Mouse (Mus musculus) forebrain, embryonic 10.5 days (tissue): ENCODE measurements at regions not wholly inside any gene's neighbourhood (a gene's known extent, or its start where the extent isn't known, plus 50 kb on each side); places are given as distances from the start of the nearest gene placed in this dataset.

Source experiments
- DNase-seq: peaks from one replicate; pipeline ENCODE4 v3.0.0-alpha.2; 2017; ENCODE audit warnings: low spot score; ENCODE audit errors: extremely low spot score
- H3K27ac ChIP-seq: fragments of 300-500 bp; sonication (generic); 2 replicates; pipeline ENCODE4 v1.5.1; 2016; ENCODE audit warnings: mild to moderate bottlenecking
- H3K27me3 ChIP-seq: fragments of 300-500 bp; sonication (generic); 2 replicates; pipeline ENCODE4 v1.6.1; 2016; ENCODE audit warnings: mild to moderate bottlenecking; ENCODE audit not compliant: poor library complexity, severe bottlenecking
- H3K36me3 ChIP-seq: fragments of 300-500 bp; sonication (generic); replicated peaks from 2 replicates; pipeline ENCODE4 v1.6.1; 2016; ENCODE audit warnings: mild to moderate bottlenecking, moderate library complexity
- H3K4me1 ChIP-seq: fragments of 300-500 bp; sonication (generic); 2 replicates; pipeline ENCODE4 v1.6.1; 2016
- H3K4me3 ChIP-seq: fragments of 300-500 bp; sonication (generic); 2 replicates; pipeline ENCODE4 v1.5.1; 2016; ENCODE audit warnings: mild to moderate bottlenecking, moderate library complexity
- H3K9me3 ChIP-seq: fragments of 300-500 bp; sonication (generic); 2 replicates; pipeline ENCODE4 v1.6.1; 2016; ENCODE audit warnings: mild to moderate bottlenecking, moderate library complexity
- WGBS: fragments of 180-500 bp; shearing (Covaris S2); methylation state at CpG from one replicate; pipeline ENCODE4 v1.1.7; 2016; 5-methylcytosine and 5-hydroxymethylcytosine counted together

DNA sequence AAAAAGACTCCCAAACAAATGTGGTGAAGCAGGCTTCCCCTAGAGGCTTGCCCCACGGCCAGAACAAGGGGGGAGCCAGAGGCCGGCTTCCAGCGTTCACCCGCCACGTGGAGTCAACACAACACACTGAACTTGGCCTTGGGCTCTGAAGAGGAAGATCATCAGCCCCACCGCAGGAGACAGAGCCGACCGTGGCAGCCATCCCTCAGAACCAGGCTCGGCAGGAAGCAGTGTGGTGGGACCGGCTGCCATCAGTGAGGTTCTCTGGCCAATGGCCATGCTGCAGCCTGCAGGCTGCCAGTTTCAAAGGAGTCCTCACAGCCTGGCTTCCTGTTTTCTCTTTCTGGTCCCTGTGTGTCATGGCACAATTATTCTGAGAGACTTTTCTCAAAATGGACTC, 295.3 kb downstream of the Tns1 start:
- 77% methylated on average over 10 of the region's 10 CpGs for WGBS
- Histone ChIP-seq H3K9me3 (no peaks in the 10 kb centered on the region), H3K4me1 (peaks cover 46% of the 10 kb centered on the region), H3K4me3 (no peak overlapping the region), H3K27me3 (no peaks in the 10 kb centered on the region; the same call in 1 of the 2 replicates), H3K27ac (peak overlapping the region; percentile 51; the same call in 1 of the 2 replicates), H3K36me3 (no peaks in the 10 kb centered on the region)
- no peak for DNase-seq

DNA sequence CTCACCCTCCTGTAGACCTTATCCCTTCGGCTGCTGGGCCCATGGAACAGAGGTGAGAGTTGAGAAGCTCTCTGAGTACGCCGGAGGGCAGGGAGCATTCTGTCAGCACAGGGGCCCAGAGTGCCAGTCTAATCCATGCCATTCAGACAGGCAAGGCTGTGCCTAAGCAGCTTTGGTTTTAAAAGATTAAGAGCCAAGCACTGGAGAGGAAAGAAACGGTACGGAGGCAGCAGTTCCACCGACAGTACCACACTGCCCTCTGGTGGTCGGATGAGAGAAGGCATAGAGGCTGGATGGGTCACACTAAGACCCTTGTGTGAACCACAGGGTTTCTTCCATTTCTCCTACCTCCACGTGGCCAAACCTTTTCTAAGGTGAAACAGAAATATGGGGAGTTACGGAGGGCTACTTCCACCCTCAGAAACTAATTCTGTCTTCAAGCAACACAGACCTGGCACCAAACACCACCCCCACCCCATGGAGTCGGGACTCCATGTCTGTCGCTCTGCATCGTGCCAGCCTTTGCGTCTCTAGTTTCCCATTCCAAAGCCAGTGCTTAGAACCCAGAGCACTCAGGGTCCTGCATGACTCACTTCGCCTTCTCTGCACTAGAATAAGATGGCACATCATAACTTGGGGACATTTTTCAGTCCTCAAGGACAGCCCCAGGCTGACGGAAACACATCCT, 297.9 kb downstream of the Tns1 start:
- Histone ChIP-seq H3K27ac (peak overlapping the region; percentile 86), H3K36me3 (no peaks in the 10 kb centered on the region), H3K27me3 (no peaks in the 10 kb centered on the region; the same call in 1 of the 2 replicates), H3K4me1 (peaks cover 49% of the 10 kb centered on the region), H3K9me3 (no peaks in the 10 kb centered on the region), H3K4me3 (peak overlapping the region; percentile 16; the same call in 1 of the 2 replicates)
- 36% methylated on average over 15 of the region's 15 CpGs for WGBS
- DNase-seq: peak; percentile 89

DNA sequence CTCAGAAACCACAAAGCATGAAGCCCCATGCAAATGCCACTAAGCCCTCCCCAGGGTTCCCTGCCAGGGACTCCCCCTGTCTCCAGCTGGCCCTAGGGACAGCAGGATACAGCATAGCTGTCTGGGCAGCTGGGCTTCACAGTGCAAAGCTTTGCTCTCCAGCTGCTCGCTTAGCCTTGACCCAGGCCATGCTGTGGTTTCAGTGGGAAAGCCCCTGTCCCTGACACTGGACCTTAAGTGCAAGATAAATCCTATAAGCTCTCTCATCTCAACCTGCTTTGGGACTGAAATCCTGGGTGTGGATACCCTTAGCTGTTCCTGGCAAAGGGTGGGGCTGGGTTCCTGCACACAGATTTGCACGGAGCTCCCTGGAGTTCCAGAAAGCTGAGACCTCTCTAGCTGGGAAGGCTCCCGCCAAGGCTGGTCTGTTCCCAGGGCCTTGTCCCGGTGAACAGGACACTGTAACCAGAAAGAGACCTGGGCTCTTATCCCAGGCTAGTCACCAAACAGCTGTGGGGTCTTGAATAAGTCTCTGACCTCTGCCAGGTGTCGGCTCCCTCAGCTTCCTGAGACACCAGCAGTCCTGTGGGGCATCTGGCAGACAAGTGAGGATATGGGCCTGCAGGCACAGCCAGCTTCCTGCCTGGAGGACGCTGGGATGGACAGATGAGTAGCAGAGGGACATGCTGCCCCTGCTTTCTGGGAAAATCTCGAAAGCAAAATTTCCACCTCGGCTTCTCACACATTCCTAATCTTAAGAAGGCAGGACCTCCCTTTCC, 299.7 kb downstream of the Tns1 start:
- H3K4me3 ChIP-seq: no peak overlapping the region
- no peaks in the 10 kb centered on the region for H3K36me3 ChIP-seq
- H3K4me1 ChIP-seq: peaks cover 45% of the 10 kb centered on the region
- 63% methylated on average over 8 of the region's 8 CpGs for WGBS
- no peaks in the 10 kb centered on the region; the same call in 1 of the 2 replicates for H3K27me3 ChIP-seq
- DNase-seq: no peak
- H3K27ac ChIP-seq: peak overlapping the region; percentile 76
- no peaks in the 10 kb centered on the region for H3K9me3 ChIP-seq

DNA sequence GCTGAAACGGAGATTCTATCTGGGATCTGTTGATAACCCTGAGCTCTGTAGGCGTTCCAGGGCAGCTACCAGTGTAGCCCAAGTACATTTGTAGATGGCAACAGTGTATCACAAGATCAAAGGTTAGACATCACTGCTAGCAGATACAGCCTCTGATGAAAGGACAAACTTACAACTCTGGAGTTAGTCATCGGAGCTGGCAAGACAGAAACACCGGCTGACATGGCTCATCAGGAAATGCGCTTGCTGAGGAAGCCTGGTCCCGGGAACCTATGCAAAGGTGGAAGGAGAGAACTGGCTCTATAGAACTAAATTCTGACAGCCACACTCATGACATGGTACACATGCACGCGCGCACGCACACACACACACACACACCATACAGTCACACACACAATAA, 300.5 kb downstream of the Tns1 start:
- H3K36me3 ChIP-seq: no peaks in the 10 kb centered on the region
- no peak overlapping the region for H3K4me3 ChIP-seq
- peaks cover 42% of the 10 kb centered on the region for H3K4me1 ChIP-seq
- no peak overlapping the region for H3K27ac ChIP-seq
- H3K27me3 ChIP-seq: no peaks in the 10 kb centered on the region; the same call in 1 of the 2 replicates
- DNase-seq: no peak
- no peaks in the 10 kb centered on the region for H3K9me3 ChIP-seq
- 92% methylated on average over 10 of the region's 10 CpGs for WGBS

- Histone ChIP-seq H3K36me3 (no peaks in the 10 kb centered on the region), H3K9me3 (no peaks in the 10 kb centered on the region), H3K4me1 (peaks cover 35% of the 10 kb centered on the region), H3K27me3 (no peaks in the 10 kb centered on the region), H3K27ac (peak overlapping the region; percentile 67), H3K4me3 (no peak overlapping the region)
- 70% methylated on average over 6 of the region's 6 CpGs for WGBS
- no peak for DNase-seq
These were observed 301.6 kb downstream of the Tns1 start for GRCm38 (mm10) chr1:73822616-73823015.

GRCm38 (mm10) chr1:73820701-73821100, 303.5 kb downstream of the Tns1 start:
- H3K27ac ChIP-seq: peak overlapping the region; percentile 53; the same call in 1 of the 2 replicates
- peaks cover 16% of the 10 kb centered on the region for H3K4me1 ChIP-seq
- no peaks in the 10 kb centered on the region for H3K27me3 ChIP-seq
- WGBS: 80% methylated on average over 7 of the region's 7 CpGs
- no peaks in the 10 kb centered on the region for H3K36me3 ChIP-seq
- no peak overlapping the region for H3K4me3 ChIP-seq
- H3K9me3 ChIP-seq: no peaks in the 10 kb centered on the region
- DNase-seq: no peak

- no peaks in the 10 kb centered on the region for H3K27me3 ChIP-seq
- WGBS: 86% methylated on average over 3 of the region's 3 CpGs
These were observed 317.0 kb downstream of the Tns1 start for GRCm38 (mm10) chr1:73807206-73807605.

DNA sequence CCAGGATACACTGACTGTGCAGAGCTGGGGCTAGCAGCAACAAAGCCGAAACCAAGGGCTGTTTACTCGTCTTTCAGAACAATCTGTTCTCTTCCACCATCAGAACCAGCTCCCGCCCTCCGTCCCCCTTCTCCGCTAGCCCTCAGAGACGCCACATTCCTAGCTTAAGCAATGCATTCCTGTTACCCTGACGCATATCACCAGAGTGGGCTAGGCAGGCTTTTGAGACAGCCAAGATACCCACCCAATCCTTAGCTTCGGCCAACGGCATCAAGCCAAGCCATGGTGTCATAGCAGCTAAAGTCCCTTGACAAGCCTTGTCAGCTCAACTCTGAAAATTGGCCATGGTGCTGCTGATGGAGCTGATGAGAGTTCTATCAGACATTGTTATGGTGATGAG, 319.1 kb downstream of the Tns1 start:
- DNase-seq: no peak
- Histone ChIP-seq H3K9me3 (no peaks in the 10 kb centered on the region), H3K36me3 (no peaks in the 10 kb centered on the region), H3K4me1 (no peaks in the 10 kb centered on the region), H3K4me3 (no peak overlapping the region), H3K27me3 (no peaks in the 10 kb centered on the region), H3K27ac (no peak overlapping the region)
- 91% methylated on average over 9 of the region's 9 CpGs for WGBS

More at GRCm38 (mm10) chr1:73807206-73807605, 317.0 kb downstream of the Tns1 start:
- Histone ChIP-seq H3K4me1 (no peaks in the 10 kb centered on the region), H3K4me3 (no peak overlapping the region), H3K9me3 (no peaks in the 10 kb centered on the region), H3K27ac (no peak overlapping the region), H3K36me3 (no peaks in the 10 kb centered on the region)
- no peak for DNase-seq

GRCm38 (mm10) chr1:73799996-73800395, 324.3 kb downstream of the Tns1 start:
- H3K4me1 ChIP-seq: peaks cover 13% of the 10 kb centered on the region
- H3K27ac ChIP-seq: no peak overlapping the region
- no peaks in the 10 kb centered on the region for H3K9me3 ChIP-seq
- 80% methylated on average over 1 of the region's 1 CpGs for WGBS
- no peak for DNase-seq
- H3K36me3 ChIP-seq: no peaks in the 10 kb centered on the region
- H3K4me3 ChIP-seq: no peak overlapping the region
- H3K27me3 ChIP-seq: no peaks in the 10 kb centered on the region

DNA sequence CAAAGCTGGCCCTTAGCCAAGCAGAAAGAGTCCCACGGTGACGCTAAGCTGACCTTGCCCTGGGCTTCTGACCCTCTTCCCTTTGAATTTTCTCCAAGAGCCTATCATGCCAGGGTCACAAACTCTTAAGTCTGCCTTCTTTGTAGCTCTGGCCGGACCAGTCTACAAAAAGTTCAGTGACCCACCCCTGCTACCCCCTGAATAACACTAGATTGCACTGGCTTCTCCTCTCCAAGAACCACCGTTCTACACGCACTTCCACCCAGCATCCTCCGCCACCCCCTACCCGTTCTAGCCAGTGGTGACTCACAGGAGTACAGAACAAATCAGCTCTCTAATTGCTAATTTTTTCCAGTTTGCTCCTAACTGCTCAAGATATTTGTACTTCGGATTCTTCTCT, 325.0 kb downstream of the Tns1 start:
- Histone ChIP-seq H3K9me3 (no peaks in the 10 kb centered on the region), H3K27me3 (no peaks in the 10 kb centered on the region), H3K36me3 (no peaks in the 10 kb centered on the region), H3K4me3 (no peak overlapping the region), H3K27ac (no peak overlapping the region), H3K4me1 (peaks cover 13% of the 10 kb centered on the region)
- DNase-seq: no peak
- 69% methylated on average over 8 of the region's 8 CpGs for WGBS

DNA sequence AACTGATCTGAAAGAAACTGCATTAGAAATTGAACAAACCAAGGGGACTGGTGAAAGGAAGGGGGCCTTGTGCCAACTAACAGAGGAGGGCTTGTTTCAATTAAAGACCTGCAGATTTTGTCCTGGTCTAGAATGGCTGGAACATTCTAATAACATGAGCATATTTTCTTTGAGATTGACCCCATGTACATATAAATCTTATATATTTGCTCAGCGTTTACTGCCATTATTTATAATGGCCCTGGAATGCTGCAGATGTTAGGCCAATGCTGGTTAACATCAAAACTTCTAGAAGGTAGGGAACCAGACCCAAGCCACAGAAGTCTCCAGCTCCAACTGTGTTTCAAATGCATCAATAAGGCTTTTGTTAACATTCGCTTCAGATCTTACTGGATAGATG, 326.4 kb downstream of the Tns1 start:
- 90% methylated on average over 2 of the region's 2 CpGs for WGBS
- no peak overlapping the region for H3K27ac ChIP-seq
- no peak overlapping the region for H3K4me3 ChIP-seq
- peaks cover 13% of the 10 kb centered on the region for H3K4me1 ChIP-seq
- H3K36me3 ChIP-seq: no peaks in the 10 kb centered on the region
- H3K9me3 ChIP-seq: no peaks in the 10 kb centered on the region
- no peaks in the 10 kb centered on the region for H3K27me3 ChIP-seq
- no peak for DNase-seq

- H3K36me3 ChIP-seq: no peaks in the 10 kb centered on the region
- DNase-seq: no peak
- H3K9me3 ChIP-seq: no peaks in the 10 kb centered on the region
- H3K4me1 ChIP-seq: peaks cover 13% of the 10 kb centered on the region
- no peaks in the 10 kb centered on the region for H3K27me3 ChIP-seq
- H3K4me3 ChIP-seq: no peak overlapping the region
- no peak overlapping the region for H3K27ac ChIP-seq
- 93% methylated on average over 2 of the region's 2 CpGs for WGBS
These were observed 326.8 kb downstream of the Tns1 start for GRCm38 (mm10) chr1:73797413-73797812.

DNA sequence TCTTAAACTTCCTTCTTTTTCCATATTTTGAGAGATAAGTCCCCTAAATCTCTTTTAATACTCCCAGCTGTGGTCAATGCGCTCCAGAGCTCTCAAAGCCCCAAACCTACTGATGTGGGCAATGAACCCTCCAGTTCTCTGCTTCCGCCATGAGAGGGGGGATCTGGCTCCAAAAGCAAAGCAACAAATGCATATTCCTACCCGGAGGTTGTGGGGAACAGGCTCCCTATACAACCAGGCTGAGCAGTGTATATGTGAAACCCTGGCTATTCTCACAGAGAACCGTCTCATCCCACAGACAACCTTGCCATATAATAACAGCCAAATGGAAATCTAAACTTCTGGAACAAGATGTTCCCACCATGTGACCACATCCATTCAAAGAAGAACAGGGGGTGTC, 330.4 kb downstream of the Tns1 start:
- H3K9me3 ChIP-seq: no peaks in the 10 kb centered on the region
- 92% methylated on average over 4 of the region's 4 CpGs for WGBS
- DNase-seq: no peak
- H3K4me3 ChIP-seq: no peak overlapping the region
- H3K27me3 ChIP-seq: no peaks in the 10 kb centered on the region
- H3K36me3 ChIP-seq: no peaks in the 10 kb centered on the region
- peaks cover 8% of the 10 kb centered on the region; the same call in 1 of the 2 replicates for H3K4me1 ChIP-seq
- no peak overlapping the region for H3K27ac ChIP-seq
